Mouse (Mus musculus) liver, embryonic 14.5 days (tissue): ENCODE measurements around the gene Lnx1.

Source experiments
- CTCF ChIP-seq: IDR thresholded peaks from 2 replicates; pipeline ENCODE4 v1.5.1; 2016; ENCODE audit warnings: antibody characterized with exemption, low read depth, control low read depth
- EP300 ChIP-seq: IDR thresholded peaks from 2 replicates; pipeline ENCODE4 v1.6.1; 2016; ENCODE audit warnings: antibody characterized with exemption, low read depth

DNA sequence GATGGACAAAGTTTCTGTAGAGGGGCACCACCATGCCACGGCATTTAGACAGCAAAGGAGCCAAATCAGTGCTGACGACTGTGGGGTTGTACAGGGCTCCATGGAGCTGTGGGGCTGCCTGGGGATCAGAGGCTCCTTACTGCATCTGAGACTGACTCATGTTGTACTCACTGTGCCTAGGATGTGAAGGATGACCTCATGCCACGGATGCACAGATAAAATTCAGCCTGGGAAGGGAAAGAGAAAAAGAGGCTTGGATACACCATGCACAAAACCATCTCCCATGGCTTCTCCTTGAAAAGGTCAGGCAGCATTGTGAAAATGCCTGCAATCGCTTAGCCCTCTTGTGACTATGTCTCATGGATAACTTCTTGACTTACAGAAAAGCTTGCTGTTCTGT, 10.1 kb upstream of the Lnx1 start:
- TF ChIP-seq CTCF, result no peak
- TF ChIP-seq EP300, result no peak
